Mouse (Mus musculus): ENCODE results near the gene H3f3b.

The H3f3b gene

GRCm38 (mm10) chr11:116001725-116002124 is 26.0 kb downstream of the H3f3b start:
- no peak for DNase-seq (ENCODE audit: low spot score in 2 of 2)

DNA sequence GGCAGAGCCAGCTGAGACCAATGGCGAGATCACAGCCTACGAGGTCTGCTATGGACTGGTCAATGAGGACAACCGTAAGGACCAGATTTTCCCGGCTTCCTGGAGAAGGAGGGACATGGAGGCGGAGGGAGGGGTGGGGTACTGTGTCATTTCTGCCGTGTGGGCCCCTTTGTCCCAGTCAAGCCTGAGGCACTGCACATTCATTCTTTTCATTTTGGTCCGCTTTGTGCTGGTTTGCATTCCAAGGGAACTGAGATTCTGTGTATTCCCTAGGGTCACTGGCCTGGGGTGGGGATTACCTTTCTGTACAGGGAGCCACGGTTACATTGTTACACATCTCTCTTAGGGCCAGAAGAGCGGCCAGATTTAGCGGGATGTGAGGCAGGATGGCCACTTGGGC is 27.2 kb downstream of the H3f3b start:
- DNase-seq (ENCODE audit: low spot score in 2 of 2), result no peak

GRCm38 (mm10) chr11:115999538-116000143 is 28.1 kb downstream of the H3f3b start:
- DNase-seq (ENCODE audit: low spot score in 2 of 2), result peak; percentile 50 to 75

GRCm38 (mm10) chr11:115999027-115999426 is 28.7 kb downstream of the H3f3b start:
- DNase-seq (ENCODE audit: low spot score in 2 of 2), result no peak

- no peak for DNase-seq (ENCODE audit: low spot score in 2 of 2)
Measured at GRCm38 (mm10) chr11:115997662-115998061, 30.1 kb downstream of the H3f3b start.

DNA sequence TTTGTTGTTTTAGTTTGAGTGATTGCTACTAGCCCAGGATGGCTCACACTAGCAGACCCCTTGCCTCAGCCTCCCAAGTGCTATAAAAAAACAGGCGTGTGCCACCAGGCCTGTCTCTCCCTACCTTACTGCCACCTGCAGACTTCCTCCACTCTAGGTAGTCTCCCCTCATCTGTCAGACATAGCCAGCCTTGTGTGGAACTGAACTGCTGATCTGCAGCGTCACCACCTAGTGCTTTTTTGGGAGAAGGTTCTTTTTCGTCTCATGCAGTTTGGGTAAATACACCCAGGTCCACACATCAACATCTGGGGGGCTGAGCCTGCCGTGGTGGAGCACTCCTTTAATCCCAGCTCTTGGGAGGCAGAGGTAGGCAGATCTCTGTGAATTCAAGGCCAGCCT is 30.7 kb downstream of the H3f3b start:
- no peak for DNase-seq (ENCODE audit: low spot score in 2 of 2)

DNA sequence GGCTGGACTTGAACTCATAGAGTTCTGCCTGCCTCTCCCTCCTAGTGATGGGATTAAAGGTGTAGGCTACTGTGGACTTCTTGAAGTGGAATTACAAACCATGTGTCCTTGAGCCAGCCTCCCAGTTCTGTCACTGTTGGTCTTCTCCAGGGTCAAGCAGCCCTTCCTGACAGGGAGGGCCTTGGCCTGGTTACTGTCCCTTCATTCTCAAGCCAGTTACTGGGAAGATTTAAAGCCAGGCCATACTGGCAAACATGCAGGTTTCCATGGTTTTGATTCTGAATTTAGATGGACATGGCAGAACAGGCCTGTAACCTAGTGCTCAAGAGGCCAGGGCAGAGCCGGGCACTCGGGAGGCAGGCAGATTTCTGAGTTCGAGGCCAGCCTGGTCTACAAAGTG is 32.5 kb downstream of the H3f3b start:
- no peak for DNase-seq (ENCODE audit: low spot score in 2 of 2)

DNA sequence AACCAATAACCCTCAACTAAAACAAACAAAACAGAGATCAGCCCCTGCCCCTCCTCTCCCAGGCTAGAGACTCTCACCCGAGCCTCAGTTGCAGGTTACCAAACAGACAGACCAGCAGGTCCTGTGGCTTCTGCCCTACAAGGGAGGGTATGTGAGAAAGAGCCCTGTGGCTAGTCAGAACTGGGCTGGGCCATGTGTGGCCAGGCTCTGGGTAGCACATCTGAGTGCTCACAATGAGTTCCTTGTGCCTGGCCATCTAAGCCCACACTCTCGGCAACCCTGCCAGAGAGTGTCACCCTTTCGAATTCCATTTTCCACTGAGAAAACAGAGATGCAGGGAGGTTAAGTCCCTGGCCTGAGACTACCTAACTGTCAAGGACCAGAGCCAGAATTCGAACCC is 35.7 kb downstream of the H3f3b start:
- DNase-seq (ENCODE audit: low spot score in 2 of 2), result no peak

DNA sequence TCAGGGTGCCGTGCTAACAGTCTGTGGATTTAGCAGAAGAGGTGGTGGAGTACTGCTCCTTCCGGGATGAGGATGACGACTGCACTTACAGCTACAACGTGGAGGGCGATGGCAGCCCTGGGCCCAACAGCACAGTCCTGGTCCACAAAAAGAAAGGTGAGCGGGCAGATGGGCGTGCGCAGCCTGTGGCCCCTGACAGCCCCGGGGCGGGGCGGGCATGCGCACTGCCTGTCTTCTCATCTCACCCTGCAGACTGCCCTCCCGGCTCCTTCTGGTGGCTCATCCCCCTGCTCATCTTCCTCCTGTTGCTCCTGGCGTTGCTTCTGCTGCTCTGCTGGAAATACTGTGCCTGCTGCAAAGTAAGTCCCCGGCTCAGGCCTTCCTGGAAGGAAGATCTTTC is 38.1 kb downstream of the H3f3b start:
- no peak for DNase-seq (ENCODE audit: low spot score in 2 of 2)

DNA sequence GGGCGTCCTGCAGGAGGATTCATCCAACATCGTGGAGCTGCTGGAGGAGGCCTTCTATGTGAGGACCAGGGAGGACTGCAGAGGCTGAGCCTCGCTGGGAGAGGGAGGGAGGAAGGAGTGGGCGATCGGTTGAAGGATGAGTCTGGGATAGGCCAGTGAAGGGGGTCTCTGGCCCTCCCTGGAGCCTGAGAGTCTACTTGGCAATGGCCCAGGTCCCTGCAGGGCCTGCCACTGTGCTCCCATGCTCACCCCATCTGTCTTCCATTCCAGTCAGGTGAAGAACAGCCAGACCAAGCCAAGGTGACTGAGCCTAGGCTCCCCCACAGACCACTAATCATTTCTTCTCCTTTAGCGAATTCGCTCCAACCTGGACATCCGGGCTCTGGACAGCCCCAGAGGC is 44.5 kb downstream of the H3f3b start:
- DNase-seq (ENCODE audit: low spot score in 2 of 2), result no peak

DNA sequence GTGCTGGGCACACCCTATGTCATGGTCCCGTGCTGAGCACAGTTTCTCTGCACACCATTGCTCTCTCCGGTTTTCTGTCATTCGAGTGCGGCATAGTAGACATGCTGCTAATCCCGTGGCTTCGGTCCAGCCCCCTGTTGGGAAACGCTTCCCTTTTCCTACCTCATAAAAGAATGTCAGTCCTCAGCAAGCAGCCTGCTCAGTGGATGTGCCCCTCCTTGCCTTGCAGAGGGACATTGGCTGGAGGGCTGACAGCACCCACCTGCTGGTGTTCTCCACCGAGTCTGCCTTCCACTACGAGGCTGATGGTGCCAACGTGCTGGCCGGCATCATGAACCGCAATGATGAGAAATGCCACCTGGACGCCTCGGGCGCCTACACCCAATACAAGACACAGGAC is 45.3 kb downstream of the H3f3b start:
- DNase-seq (ENCODE audit: low spot score in 2 of 2), result no peak

GRCm38 (mm10) chr11:115975544-115975943 is 52.2 kb downstream of the H3f3b start:
- no peak for DNase-seq (ENCODE audit: low spot score in 2 of 2)

DNA sequence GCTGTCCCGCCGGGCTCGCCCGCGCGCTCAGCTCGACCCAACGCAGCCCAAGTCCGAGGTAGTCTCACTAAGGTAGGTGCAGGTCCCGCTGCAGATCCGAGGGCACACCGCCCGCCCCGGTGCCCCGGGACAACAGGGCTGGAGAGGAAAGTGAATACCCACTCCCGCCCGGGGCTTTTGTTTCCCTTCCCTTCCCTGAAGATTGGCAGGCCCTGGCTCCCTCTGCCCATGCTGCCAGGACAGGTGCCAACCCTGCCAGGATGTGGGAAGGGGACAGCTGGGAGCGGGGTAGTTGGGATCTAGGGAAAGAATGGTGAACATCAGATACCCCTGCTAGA is 52.7 kb downstream of the H3f3b start:
- no peak for DNase-seq (ENCODE audit: low spot score in 2 of 2)

GRCm38 (mm10) chr11:115974309-115975082 is 53.3 kb downstream of the H3f3b start, which contains the start of gene Itgb4:
Gene Itgb4, plus strand, starts transcription at chr11:115974709.
- no peak for DNase-seq (ENCODE audit: low spot score in 2 of 2)
